Mouse (Mus musculus) lung, embryonic 15.5 days (tissue): ENCODE data around the gene Srxn1. TPM values are rescaled to one million over a fixed set of nuclear protein-coding genes. Genes with fewer than 3 reads are reported as not detected.

Source experiments
- ATAC-seq: fragments of 200-750 bp; cut with Nextera tagmentation; 2 replicates; pipeline ENCODE4 v1.8.0; 2017; ENCODE audit warnings: moderate number of reproducible peaks, borderline replicate concordance; ENCODE audit not compliant: low FRiP score, low TSS enrichment; ENCODE audit errors: extremely low read depth
- H3K27ac ChIP-seq: fragments of 300-500 bp; sonication (generic); 2 replicates; pipeline ENCODE4 v1.5.1; 2015; ENCODE audit warnings: moderate library complexity, mild to moderate bottlenecking, inconsistent platforms
- H3K27me3 ChIP-seq: fragments of 300-500 bp; sonication (generic); 2 replicates; pipeline ENCODE4 v1.6.1; 2015; ENCODE audit warnings: inconsistent platforms
- H3K36me3 ChIP-seq: fragments of 300-500 bp; sonication (generic); 2 replicates; pipeline ENCODE4 v1.6.1; 2015; ENCODE audit warnings: inconsistent platforms
- H3K4me1 ChIP-seq: fragments of 300-500 bp; sonication (generic); 2 replicates; pipeline ENCODE4 v1.6.1; 2015; ENCODE audit warnings: inconsistent platforms
- H3K4me2 ChIP-seq: fragments of 300-500 bp; sonication (generic); 2 replicates; pipeline ENCODE4 v1.6.1; 2015; ENCODE audit warnings: inconsistent platforms, mild to moderate bottlenecking, moderate library complexity
- H3K4me3 ChIP-seq: fragments of 300-500 bp; sonication (generic); 2 replicates; pipeline ENCODE4 v1.5.1; 2015; ENCODE audit warnings: mild to moderate bottlenecking, inconsistent platforms
- H3K9ac ChIP-seq: fragments of 300-500 bp; sonication (generic); 2 replicates; pipeline ENCODE4 v1.6.1; 2015; ENCODE audit warnings: inconsistent platforms
- H3K9me3 ChIP-seq: fragments of 300-500 bp; sonication (generic); 2 replicates; pipeline ENCODE4 v1.6.1; 2016; ENCODE audit warnings: inconsistent platforms
- WGBS: fragments of 180-500 bp; shearing (Covaris S2); methylation state at CpG from one replicate; pipeline ENCODE4 v1.1.7; 2015; 5-methylcytosine and 5-hydroxymethylcytosine counted together
- polyA plus RNA-seq: library from polyadenylated mRNA; unstranded; fragments of >200 nt; fragmentation: Nextera tagmentation; extraction: Ambion mirVana; gene quantifications from 2 replicates; pipeline ENCODE4 v1.2.1, GENCODE M21; 2015

Srxn1 gene
- polyA plus RNA-seq, 1 experiment from 2014 or later, result 7.7 TPM

- peaks cover 5% of the 10 kb centered on the region for H3K4me1 ChIP-seq
- peaks cover 26% of the 10 kb centered on the region for H3K27me3 ChIP-seq
- H3K4me3 ChIP-seq, result no peak overlapping the region
- no peak overlapping the region for H3K27ac ChIP-seq
- H3K36me3 ChIP-seq, result no peaks in the 10 kb centered on the region
- no peak overlapping the region for H3K9ac ChIP-seq
- 83% methylated on average over 9 of the region's 9 CpGs for WGBS
- no peak for ATAC-seq
- H3K4me2 ChIP-seq, result no peak overlapping the region
- H3K9me3 ChIP-seq, result no peaks in the 10 kb centered on the region
Observed at GRCm38 (mm10) chr2:152148675-152149074, 43.4 kb downstream of the Srxn1 start.

GRCm38 (mm10) chr2:152149891-152150290, 44.6 kb downstream of the Srxn1 start:
- no peak overlapping the region for H3K4me2 ChIP-seq
- H3K4me3 ChIP-seq, result no peak overlapping the region
- H3K9ac ChIP-seq, result no peak overlapping the region
- peaks cover 14% of the 10 kb centered on the region for H3K27me3 ChIP-seq
- H3K36me3 ChIP-seq, result no peaks in the 10 kb centered on the region
- H3K27ac ChIP-seq, result 0 out of 2 replicates have a peak overlapping the region, but pooled peaks have one; percentile 10
- ATAC-seq, result no peak
- no peaks in the 10 kb centered on the region for H3K9me3 ChIP-seq
- WGBS, result 48% methylated on average over 4 of the region's 4 CpGs
- no peaks in the 10 kb centered on the region for H3K4me1 ChIP-seq

- H3K9me3 ChIP-seq, result no peaks in the 10 kb centered on the region
- no peaks in the 10 kb centered on the region for H3K36me3 ChIP-seq
- no peak overlapping the region for H3K4me3 ChIP-seq
- 62% methylated on average over 6 of the region's 6 CpGs for WGBS
- no peak overlapping the region for H3K9ac ChIP-seq
- peaks cover 9% of the 10 kb centered on the region for H3K27me3 ChIP-seq
- H3K4me1 ChIP-seq, result 0 out of 2 replicates have a peak, but pooled peaks cover 2% of the 10 kb centered on the region
- no peak overlapping the region for H3K27ac ChIP-seq
- ATAC-seq, result no peak
- no peak overlapping the region for H3K4me2 ChIP-seq
Observed at GRCm38 (mm10) chr2:152150373-152150772, 45.1 kb downstream of the Srxn1 start.

GRCm38 (mm10) chr2:152153361-152153760, 48.0 kb downstream of the Srxn1 start:
- Histone ChIP-seq H3K4me3 (no peak overlapping the region), H3K27me3 (no peaks in the 10 kb centered on the region), H3K36me3 (no peaks in the 10 kb centered on the region), H3K4me1 (peaks cover 6% of the 10 kb centered on the region; the same call in 1 of the 2 replicates), H3K4me2 (no peak overlapping the region), H3K27ac (no peak overlapping the region), H3K9ac (no peak overlapping the region), H3K9me3 (no peaks in the 10 kb centered on the region)
- no peak for ATAC-seq
- 33% methylated on average over 3 of the region's 3 CpGs for WGBS

- H3K4me1 ChIP-seq, result peaks cover 6% of the 10 kb centered on the region; the same call in 1 of the 2 replicates
- WGBS, result 23% methylated on average over 7 of the region's 7 CpGs
- no peaks in the 10 kb centered on the region for H3K36me3 ChIP-seq
- peak; percentile 57 for ATAC-seq
- no peaks in the 10 kb centered on the region for H3K27me3 ChIP-seq
- H3K9me3 ChIP-seq, result no peaks in the 10 kb centered on the region
- H3K27ac ChIP-seq, result 0 out of 2 replicates have a peak overlapping the region, but pooled peaks have one; percentile 19
- H3K4me2 ChIP-seq, result no peak overlapping the region
- H3K9ac ChIP-seq, result no peak overlapping the region
- no peak overlapping the region for H3K4me3 ChIP-seq
Observed at GRCm38 (mm10) chr2:152155414-152156208, 50.3 kb downstream of the Srxn1 start.

GRCm38 (mm10) chr2:152156471-152156870, 51.2 kb downstream of the Srxn1 start:
- Histone ChIP-seq H3K4me2 (no peak overlapping the region), H3K9me3 (no peaks in the 10 kb centered on the region), H3K4me3 (no peak overlapping the region), H3K27me3 (no peaks in the 10 kb centered on the region), H3K27ac (0 out of 2 replicates have a peak overlapping the region, but pooled peaks have one; percentile 19), H3K4me1 (peaks cover 6% of the 10 kb centered on the region; the same call in 1 of the 2 replicates), H3K9ac (no peak overlapping the region), H3K36me3 (no peaks in the 10 kb centered on the region)
- ATAC-seq, result no peak
- 59% methylated on average over 6 of the region's 6 CpGs for WGBS

GRCm38 (mm10) chr2:152159487-152159886, 54.2 kb downstream of the Srxn1 start:
- H3K9ac ChIP-seq, result no peak overlapping the region
- H3K4me2 ChIP-seq, result no peak overlapping the region
- H3K4me1 ChIP-seq, result peaks cover 6% of the 10 kb centered on the region; the same call in 1 of the 2 replicates
- no peak for ATAC-seq
- 100% methylated on average over 1 of the region's 1 CpGs for WGBS
- no peaks in the 10 kb centered on the region for H3K36me3 ChIP-seq
- H3K4me3 ChIP-seq, result no peak overlapping the region
- H3K27ac ChIP-seq, result no peak overlapping the region
- H3K27me3 ChIP-seq, result no peaks in the 10 kb centered on the region
- H3K9me3 ChIP-seq, result no peaks in the 10 kb centered on the region

Other genes starting within 250 kb of the Srxn1 start
- 0.43 and 0.62 TPM in 2 replicates for gene Angpt4, start 194.3 kb upstream of the Srxn1 start, polyA plus RNA-seq
- 32.5 and 34.1 TPM in 2 replicates for gene Fam110a, start 125.3 kb upstream of the Srxn1 start, polyA plus RNA-seq
- gene Slc52a3, start 109.0 kb upstream of the Srxn1 start, polyA plus RNA-seq, result 2.7 and 2.8 TPM in 2 replicates
- not detected in 2 replicates for gene Scrt2, start 24.0 kb upstream of the Srxn1 start, polyA plus RNA-seq
- gene Tcf15, start 38.0 kb downstream of the Srxn1 start, polyA plus RNA-seq, result 7.8 and 9.0 TPM in 2 replicates
- gene Csnk2a1, start 121.3 kb downstream of the Srxn1 start, polyA plus RNA-seq, result 76.7 and 83.7 TPM in 2 replicates
- gene Tbc1d20, start 188.3 kb downstream of the Srxn1 start, polyA plus RNA-seq, result 37.3 and 40.3 TPM in 2 replicates
- gene Rbck1, start 227.1 kb downstream of the Srxn1 start, polyA plus RNA-seq, result 89.7 and 94.4 TPM in 2 replicates
- 4.1 and 5.0 TPM in 2 replicates for gene Trib3, start 238.5 kb downstream of the Srxn1 start, polyA plus RNA-seq